Mouse (Mus musculus) layer of hippocampus, postnatal 25 days (tissue): ENCODE data around the gene Mrap2. TPM values are rescaled to one million over a fixed set of nuclear protein-coding genes. Genes with fewer than 3 reads are reported as not detected.

Experiments used
- DNase-seq, 2 experiments: peaks; one replicate each; pipeline ENCODE4 v3.0.0; 2022; ENCODE audit warnings: mixed read lengths in 2 of 2, low spot score in 1 of 2; ENCODE audit errors: extremely low spot score in 1 of 2
- total RNA-seq, 2 experiments: library from RNA; stranded (reverse); gene quantifications; 2 replicates each; pipeline ENCODE4 v1.2.3; 2021

Gene Mrap2
- total RNA-seq, 2 experiments from 2014 or later = 2.6 to 4.3 TPM

DNA sequence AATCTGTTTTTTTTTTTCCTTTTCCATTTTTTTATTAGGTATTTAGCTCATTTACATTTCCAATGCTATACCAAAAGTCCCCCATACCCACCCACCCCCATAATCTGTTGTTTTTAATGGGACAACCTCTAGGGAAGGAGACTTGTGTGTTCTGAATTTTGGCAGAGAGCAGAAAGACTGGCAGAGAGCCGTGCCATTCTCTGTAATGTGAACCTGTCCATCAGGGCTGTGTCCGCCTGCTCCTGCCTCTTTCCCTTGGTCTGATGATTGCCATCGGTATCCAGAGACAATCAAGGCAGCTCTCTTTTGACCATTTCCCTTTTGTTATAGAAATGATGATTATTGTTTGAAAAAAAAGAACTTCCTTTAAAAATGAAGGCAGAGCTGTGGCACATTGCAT is 26.8 kb downstream of the Mrap2 start:
- no peak for DNase-seq

DNA sequence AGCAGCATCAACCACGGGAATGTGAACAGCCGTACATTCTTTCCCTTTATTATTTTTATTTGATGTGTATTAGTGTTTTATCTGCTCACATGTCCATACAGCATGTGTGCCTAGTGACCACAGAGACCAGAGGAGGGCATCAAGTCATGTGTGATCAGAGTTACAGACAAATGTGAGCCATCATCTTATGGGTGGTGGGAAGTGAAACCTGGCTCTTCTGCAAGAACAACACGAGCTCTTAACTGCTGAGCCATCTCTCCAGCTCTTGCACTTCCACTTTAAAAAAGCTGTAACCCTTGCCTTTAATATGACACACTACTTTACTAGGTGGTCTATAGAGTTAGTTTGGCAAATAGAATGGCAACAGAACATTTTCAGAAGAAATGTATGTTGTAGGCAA is 27.4 kb downstream of the Mrap2 start:
- no peak for DNase-seq

DNA sequence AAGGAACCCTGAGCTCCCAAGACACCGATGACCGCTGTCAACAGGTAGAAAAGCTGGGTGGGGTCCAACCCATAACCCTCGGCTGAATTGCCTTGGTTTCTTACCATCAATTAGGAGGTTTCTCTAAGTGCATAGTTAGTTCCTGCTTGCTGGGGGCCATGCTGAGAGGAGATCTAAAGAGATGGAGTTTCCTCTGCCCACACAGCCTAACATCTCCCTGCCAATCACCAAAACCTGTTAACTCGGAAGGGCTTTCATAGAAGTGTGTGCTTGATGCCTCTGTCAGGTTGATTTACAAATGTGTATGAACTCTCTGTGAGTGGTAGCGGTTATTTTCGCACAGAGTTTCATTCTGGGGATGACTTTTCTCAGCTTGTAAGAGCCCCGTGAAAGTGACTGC is 34.4 kb downstream of the Mrap2 start:
- DNase-seq = no peak

DNA sequence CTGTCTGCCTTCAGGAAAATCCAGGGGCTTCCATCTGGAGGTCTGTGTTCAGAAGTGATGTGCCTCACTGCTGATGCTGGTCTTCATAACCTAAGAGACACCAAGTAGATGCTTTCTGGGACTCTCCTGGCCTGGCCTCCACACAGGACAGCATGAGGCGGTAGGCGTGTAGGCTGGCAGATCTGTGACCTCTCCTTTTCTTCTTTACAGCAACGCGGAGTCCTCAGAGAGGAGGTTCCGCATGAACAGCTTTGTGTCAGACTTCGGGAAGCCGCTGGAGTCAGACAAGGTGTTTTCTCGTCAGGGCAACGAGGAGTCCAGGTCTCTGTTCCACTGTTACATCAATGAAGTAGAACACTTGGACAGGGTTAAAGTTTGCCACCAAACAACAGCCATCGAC is 38.1 kb downstream of the Mrap2 start:
- no peak for DNase-seq

DNA sequence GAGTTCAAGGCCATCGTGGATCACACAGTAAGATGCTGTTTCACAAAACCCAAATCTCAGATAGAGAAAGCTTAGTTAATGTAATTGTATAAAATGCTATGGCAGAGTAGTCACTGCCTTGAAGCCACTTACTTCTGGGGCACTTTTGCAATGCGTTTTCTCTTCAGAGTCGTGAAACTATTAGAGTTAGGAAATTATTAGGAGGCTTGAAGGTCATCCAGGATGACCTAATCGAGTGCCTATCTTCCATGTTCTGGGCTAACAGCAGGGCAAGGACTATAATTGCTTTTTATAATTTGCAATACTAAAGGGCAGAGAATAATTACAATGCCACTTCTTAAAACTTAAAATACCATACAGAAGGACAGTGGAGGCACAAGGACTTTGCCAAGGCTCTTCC is 43.2 kb downstream of the Mrap2 start:
- DNase-seq = no peak

DNA sequence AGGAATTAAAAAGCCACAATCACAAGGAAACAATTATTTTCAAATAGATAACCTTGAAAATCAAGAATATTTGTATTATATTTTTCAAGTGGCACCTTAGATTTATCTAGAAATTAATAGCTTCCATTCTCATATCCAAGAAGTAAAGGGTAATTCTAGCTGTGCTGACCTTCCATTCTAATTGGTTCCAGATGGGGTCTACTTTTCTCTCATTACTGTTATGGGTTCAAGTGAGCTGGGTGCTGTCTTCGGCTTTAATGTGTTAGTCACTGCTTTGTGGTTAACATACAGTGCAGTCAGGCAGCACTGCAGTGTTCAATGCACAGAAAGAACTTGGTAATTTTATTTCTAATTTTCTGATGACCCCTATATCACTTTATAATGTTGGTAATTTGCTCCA is 49.6 kb downstream of the Mrap2 start:
- DNase-seq = no peak

DNA sequence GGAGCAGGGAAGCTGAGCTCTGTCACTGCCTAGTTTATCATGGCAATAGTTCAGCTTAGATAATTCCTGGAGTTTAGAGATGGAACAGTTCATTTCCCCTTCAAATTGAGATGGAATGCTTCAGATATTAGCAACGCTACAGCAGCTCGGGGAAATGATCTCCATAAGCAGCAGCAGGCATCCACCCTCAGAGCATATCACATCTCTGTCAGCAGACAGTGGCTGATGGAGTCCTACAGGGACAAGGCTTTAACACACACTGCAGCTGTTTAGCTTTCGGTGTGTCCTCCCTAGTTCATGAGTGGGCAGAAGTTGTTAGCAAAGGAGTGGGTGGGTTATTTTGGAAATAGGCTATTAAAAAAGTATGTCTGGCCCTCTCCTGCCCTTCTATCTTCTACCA is 53.2 kb downstream of the Mrap2 start:
- DNase-seq = no peak

DNA sequence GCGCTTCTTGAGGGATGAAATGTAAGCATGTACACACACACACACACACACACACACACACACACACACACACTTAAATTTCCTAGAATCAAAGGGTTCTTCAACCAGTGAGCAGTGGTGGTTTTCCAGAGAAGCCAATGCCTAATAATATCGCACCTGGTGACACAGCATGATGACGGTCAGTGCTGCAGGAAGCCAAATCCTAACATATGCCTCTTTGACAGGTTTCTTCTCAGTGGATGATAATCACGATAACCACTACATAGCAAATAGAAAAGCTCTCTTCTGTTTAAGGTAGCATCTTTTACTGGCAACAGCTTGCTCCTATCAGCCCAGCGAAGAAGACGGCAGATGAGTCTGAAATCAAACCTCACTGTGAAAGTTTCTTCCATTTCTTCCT is 53.9 kb downstream of the Mrap2 start:
- no peak for DNase-seq

DNA sequence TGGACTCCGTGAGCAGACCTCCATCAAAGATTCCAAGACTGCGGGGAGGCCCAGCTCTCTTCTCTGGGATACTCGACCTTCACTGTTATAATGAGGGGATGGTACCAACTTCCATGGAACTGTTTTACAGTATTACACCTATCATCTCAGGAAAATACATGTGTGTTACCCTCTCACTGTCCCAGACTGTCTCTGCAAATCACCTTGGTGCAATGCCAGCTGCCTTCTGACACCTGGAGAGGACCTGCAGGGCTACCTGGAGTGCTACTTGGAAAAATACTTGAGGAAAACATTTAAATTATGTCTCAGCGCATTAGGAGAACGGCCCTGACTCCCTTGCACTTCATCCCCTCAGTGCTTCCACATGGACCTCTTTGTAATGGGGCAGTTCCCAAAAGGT is 56.3 kb downstream of the Mrap2 start:
- DNase-seq = no peak

DNA sequence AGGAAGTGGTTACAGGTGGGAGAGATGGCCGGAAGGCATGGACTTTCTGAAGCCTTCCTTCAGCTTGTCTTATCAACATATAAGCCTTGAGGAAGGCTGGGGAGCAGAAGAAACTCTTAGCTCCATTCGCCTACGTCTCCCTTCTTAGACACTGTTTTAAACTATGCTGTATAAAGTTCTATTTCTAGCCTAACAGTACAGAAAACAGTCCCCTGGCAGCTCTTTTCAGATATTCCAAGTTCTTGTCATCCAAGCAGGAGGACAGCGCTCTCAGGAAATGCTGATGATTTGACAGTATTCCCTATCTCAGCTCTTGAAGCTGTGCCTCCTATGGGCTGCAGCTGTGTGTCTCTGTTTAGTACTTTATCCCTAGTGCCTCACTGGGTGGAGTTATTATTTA is 56.8 kb downstream of the Mrap2 start:
- no peak for DNase-seq

DNA sequence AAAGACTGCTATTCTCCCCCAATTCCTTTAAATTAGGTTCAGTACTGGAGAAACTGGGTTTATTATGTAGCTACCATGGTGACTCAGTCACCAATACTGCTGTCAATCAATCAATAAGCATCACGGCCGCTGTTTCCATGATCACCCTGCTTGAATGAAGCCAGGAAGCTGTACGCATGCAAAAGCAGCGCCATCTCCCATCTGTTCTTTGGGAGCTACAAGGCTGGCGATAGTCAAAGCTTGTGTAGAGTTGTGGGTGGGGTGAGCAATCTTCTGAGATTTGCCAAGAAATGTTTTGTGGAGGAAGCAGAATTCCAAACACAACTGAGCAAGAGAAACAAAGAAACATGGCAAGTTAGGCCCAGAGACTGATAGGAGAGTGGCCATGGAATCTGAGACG is 58.3 kb downstream of the Mrap2 start:
- DNase-seq = no peak

DNA sequence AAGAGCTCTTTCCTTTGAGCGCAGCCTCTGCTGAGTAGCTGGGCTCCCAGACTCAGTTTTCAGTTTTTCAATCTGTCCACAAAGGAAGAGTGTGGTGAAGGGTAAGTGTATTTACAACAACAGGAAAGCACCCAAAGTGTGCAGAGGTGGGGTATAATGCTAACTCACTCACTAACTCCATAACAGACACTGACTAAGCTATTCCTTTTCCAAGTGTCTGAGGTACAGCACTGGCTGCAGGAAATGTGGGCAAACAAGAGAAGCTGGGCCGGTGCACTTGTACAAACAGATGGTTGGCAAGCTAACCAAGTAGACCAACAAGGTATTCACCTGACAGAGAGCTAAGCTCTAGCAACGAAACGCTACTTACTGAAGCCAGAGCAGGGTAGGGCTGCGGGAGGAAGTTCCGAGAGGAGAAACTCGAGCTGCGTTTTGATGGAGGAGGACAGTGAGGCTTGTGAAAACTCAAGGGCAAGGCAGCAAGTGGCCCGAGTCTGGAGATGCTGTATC is 66.8 kb downstream of the Mrap2 start:
- DNase-seq = no peak

DNA sequence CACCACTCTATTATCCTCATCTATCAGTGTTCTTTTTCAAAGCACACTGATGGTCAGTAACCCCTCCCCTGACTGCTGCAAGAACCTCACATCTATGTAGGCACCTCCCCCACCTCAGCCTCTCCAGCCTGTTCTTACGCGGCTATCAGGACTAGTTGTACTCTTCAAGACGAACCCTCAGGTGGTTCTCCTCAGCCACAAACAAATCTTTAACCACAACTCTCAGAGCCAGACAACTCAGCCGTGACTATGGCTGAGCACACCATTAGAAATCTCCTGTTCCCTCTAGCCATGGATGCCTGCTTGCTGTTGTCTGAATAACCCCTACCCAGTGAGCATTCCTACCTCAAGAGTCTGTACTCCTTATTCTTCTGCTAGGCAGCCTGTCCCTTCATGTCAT is 69.1 kb downstream of the Mrap2 start:
- DNase-seq = no peak

Other genes with a start within 250 kb of the Mrap2 start
- 10 to 100 TPM; 10.7 TPM for gene Ripply2, start 128.8 kb upstream of the Mrap2 start, total RNA-seq
- 10 to 100 TPM; 34.3 to 34.5 TPM for gene Cyb5r4, start 122.3 kb upstream of the Mrap2 start, total RNA-seq
- 10 to 100 TPM in 1 of 2 experiments, 1 to 10 TPM in 1; 7.6 to 11.4 TPM for gene Cep162, start 111.2 kb downstream of the Mrap2 start, total RNA-seq